ENCODE assay signal across 17 mouse cellular contexts in genomic region chr11:57813641-57814040, GRCm38 (mm10). TPM values are rescaled to one million over a fixed set of nuclear protein-coding genes. Genes with fewer than 3 reads are reported as not detected.
"Had no signal": no experiment of that assay in that cellular context is flagged by ENCODE, and none has a peak within 500 bp of the region (broad histone marks: within the 10 kb centered on the region; RNA-seq: fewer than 3 reads in every experiment).

No protein-coding gene starts in this region.

- ATAC-seq: midbrain, embryonic 13.5 days; midbrain, embryonic 15.5 days had no signal

- H3K27ac ChIP-seq: midbrain, embryonic 13.5 days; midbrain, embryonic 15.5 days; neural tube, embryonic 12.5 days; stomach, embryonic 15.5 days; stomach, postnatal 0 days had no signal

- DNase-seq: lung, embryonic 14.5 days; lung, postnatal 10 days; lung, postnatal 4 days; right cerebral cortex, postnatal 14 days; thymus, adult 2 months; thymus, postnatal 25 days; thymus, postnatal 4 days had no signal

- H3K9me3 ChIP-seq: midbrain, embryonic 13.5 days; midbrain, embryonic 15.5 days; neural tube, embryonic 12.5 days; stomach, embryonic 15.5 days had no signal

- H3K27me3 ChIP-seq: midbrain, embryonic 13.5 days; midbrain, embryonic 15.5 days; neural tube, embryonic 12.5 days; stomach, embryonic 15.5 days had no signal

- H3K4me3 ChIP-seq: midbrain, embryonic 13.5 days; midbrain, embryonic 15.5 days; neural tube, embryonic 12.5 days; stomach, embryonic 15.5 days had no signal

- H3K9ac ChIP-seq: lung, embryonic 14.5 days; midbrain, embryonic 13.5 days; midbrain, embryonic 15.5 days; neural tube, embryonic 12.5 days; stomach, embryonic 15.5 days had no signal

- H3K4me1 ChIP-seq: midbrain, embryonic 13.5 days; midbrain, embryonic 15.5 days; neural tube, embryonic 12.5 days had no signal

- H3K4me2 ChIP-seq: lung, embryonic 14.5 days; midbrain, embryonic 11.5 days; midbrain, embryonic 13.5 days; midbrain, embryonic 15.5 days; neural tube, embryonic 12.5 days; stomach, embryonic 15.5 days had no signal

RNA-seq across cellular contexts. Expression of gene Hand1, which starts 19.0 kb away (rescaled TPM):
- total RNA-seq: midbrain, postnatal 0 days; monocyte, adult 5-6 weeks; neutrophil, adult 5-6 weeks had no signal
- polyA plus RNA-seq: lung, embryonic 14.5 days; midbrain, embryonic 11.5 days; midbrain, embryonic 13.5 days; midbrain, embryonic 15.5 days; midbrain, postnatal 0 days; spleen, adult 2 months had no signal
